Mouse (Mus musculus) embryo, embryonic 11.5 days (tissue): ENCODE measurements around the gene Mmp3.
"Not testable (repeated sequence)": the region's sequence is repeated elsewhere in the genome, so short reads cannot be mapped to it uniquely, and the experiment has no call there.

Source experiments
- DNase-seq: peaks from one replicate; pipeline ENCODE4 v3.0.0-alpha.2; 2012; ENCODE audit warnings: low read depth, low spot score

The Mmp3 gene

DNA sequence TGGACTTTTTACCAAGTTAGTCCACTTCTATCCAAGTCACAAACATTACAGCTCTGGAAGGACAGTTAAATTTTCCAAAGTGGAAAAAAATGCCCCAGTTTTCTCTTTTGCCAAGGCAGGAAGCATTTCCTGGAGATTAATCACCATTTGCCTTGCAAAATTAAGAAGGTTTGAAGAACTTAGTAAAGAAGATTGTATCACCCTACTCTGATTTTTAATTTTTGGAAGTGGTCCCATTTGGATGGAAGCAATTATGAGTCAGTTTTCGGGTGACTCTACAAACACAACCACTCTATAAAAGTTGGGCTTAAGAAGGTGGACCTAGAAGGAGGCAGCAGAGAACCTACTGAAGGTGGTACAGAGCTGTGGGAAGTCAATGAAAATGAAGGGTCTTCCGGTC lies at the start of gene Mmp3:
Gene Mmp3, plus strand, starts transcription at position 301 of the 400 bp plus-strand sequence.
- no peak for DNase-seq

DNA sequence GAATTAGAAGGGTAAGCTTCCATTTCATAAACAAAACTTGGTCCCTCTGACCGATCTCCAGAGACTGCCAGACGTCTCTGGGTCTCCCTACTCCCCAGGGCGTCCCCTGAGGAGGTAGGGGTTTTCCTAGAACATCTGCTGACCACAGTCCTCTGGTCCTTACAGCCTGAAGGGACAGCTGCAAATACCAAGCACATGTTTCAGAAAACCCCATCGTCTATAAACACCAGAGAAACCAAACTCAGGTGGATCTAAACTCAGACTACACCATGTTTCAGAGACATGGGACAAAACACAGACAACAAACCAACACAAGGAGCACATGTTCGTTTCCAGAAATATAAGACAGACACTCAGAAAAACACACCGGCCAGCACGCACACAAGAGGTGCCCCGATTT lies 49.1 kb upstream of the Mmp3 start:
- not testable (repeated sequence) for DNase-seq

DNA sequence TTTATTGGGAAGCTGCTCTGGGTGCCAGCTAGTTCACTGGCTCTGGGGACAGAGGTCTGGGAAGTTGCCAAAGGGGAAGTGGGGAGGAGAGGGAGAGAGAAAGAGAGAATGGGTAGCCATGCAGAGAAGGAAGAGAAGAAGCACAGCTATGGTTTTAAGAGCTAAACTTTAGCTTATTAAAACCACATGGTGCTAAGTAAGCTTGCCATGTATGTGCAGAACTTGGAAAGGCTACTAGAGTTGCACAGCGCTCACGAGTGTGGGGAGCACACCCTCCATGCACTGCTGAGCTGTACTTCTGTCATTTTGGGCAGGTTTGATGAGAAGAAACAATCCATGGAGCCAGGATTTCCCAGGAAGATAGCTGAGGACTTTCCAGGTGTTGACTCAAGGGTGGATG lies 7.7 kb downstream of the Mmp3 start:
- DNase-seq = no peak

DNA sequence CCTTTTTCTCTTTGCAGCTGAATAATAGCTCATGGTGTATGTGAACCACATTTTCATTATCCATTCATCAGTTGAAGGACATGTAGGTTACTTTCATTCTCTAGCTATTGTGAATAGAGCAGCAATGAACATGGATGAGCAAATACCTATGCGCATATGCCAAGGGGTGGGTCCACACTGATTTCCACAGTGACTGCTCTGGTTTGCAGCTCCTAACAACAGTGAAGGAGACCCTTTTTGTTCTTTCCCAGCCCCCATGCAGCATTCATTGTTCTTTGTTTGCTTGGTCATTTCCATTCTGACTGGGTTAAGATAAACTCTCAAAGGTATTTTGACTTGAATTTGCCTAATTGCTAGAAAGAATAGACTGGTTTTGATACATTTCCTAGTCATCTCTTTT lies 24.6 kb downstream of the Mmp3 start:
- DNase-seq = no peak

DNA sequence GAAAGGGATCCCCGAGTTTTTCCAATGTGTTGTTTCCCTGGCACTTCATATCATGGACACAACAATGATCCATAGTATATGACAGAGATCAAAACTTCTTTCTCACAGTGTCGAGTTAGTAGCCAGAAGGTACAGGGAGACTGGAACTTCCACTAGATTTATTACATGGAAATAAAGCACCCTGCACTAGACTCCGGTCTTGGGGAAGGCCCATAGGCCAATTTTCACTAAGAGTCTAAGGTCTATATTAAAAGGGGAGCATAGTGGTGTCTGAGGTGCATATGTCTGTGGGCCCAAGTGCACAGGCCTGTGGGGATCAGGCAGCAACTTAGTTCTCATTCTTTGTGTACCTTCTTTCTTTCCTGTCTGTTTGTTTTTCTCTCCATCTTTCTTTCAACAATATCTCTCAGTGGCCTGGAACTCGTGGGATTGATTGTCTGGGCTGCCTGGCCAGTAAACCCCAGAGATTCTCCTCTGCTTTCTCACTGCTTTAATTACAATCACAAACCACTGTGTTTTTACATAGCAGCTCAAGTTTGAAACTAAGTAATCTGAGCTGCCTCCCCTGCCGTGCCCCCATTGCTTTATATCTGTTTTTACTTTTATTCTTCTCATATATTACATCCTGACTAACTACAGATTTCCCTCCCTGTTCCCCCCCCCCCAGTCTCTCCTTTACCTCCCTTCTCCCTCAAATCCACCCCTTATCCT lies 38.2 kb downstream of the Mmp3 start:
- DNase-seq = no peak

DNA sequence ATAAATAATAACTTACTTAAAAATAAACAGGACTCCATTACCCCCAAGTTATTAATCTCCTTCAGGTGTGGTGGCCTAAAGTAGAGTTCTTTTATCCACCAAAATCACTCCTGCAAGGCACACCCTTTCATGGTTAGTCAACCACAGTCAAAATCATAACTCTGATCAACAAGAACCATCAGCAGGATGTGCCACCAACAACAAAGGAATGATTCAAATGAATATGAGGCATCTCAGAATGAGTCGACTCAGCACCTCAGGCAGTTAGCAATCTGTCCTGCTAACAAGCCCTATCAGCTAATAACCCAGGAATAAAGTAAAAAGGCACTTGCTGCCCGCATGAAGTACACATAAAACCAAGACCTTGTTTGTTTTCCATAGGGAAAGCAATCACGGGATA lies 55.5 kb downstream of the Mmp3 start:
- DNase-seq = no peak

DNA sequence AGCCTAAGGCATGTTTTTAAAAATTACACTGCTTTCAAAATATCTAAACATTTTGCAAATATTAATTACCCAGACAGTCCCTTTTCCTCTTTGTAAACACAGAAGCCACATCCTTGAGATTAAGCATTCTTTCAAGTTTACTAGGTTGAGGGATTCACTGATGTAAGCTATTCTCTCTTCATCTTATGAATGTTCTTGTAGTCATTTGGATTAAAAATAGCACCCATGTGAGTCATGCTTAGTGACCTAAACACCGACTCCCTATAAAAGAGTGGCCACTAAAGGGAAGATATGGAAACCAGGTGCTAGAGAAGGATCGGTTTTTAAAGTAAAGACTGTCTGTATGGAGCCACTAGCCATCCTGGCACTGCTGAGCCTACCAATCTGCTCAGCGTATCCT lies 56.4 kb downstream of the Mmp3 start, which contains the start of gene Mmp10:
Gene Mmp10, plus strand, starts transcription at position 302 of the 400 bp plus-strand sequence.
- no peak for DNase-seq
